Comparison of ENCODE assay signal across 20 mouse cellular contexts in genomic region chr13:111258424-111259092, GRCm38 (mm10). TPM values are rescaled to one million over a fixed set of nuclear protein-coding genes. Genes with fewer than 3 reads are reported as not detected.
"Had no signal": no experiment of that assay in that cellular context is flagged by ENCODE, and none has a peak within 500 bp of the region (broad histone marks: within the 10 kb centered on the region; RNA-seq: fewer than 3 reads in every experiment).

No protein-coding gene starts in this region.

- H3K4me2 ChIP-seq: liver, embryonic 11.5 days; liver, embryonic 15.5 days; midbrain, embryonic 15.5 days; neural tube, embryonic 12.5 days had no signal

- H3K9ac ChIP-seq: liver, embryonic 15.5 days; midbrain, embryonic 15.5 days; neural tube, embryonic 12.5 days had no signal

- H3K9me3 ChIP-seq: liver, embryonic 15.5 days; midbrain, embryonic 10.5 days; midbrain, embryonic 15.5 days; neural tube, embryonic 12.5 days had no signal

- ATAC-seq: lung, postnatal 0 days; midbrain, embryonic 15.5 days had no signal

- H3K36me3 ChIP-seq: liver, embryonic 15.5 days; midbrain, embryonic 10.5 days; midbrain, embryonic 15.5 days; neural tube, embryonic 12.5 days had no signal

- H3K4me3 ChIP-seq: liver, embryonic 15.5 days; midbrain, embryonic 10.5 days; midbrain, embryonic 15.5 days; neural tube, embryonic 12.5 days had no signal

- H3K27me3 ChIP-seq: liver, embryonic 15.5 days; midbrain, embryonic 15.5 days; neural tube, embryonic 12.5 days had no signal

- DNase-seq: kidney, postnatal 36 days; layer of hippocampus, adult 9-11 months; lung, adult 2 months; lung, postnatal 36 days; spleen, adult 18-20 months; thymus, adult 18-20 months; thymus, postnatal 36 days had no signal

- H3K27ac ChIP-seq: kidney, postnatal 0 days; liver, embryonic 15.5 days; midbrain, embryonic 10.5 days; midbrain, embryonic 15.5 days; neural tube, embryonic 12.5 days had no signal

- H3K4me1 ChIP-seq: liver, embryonic 15.5 days; midbrain, embryonic 15.5 days; neural tube, embryonic 12.5 days had no signal

RNA-seq across cellular contexts. Expression of gene Actbl2, which starts 3.7 kb away (rescaled TPM):
- total RNA-seq: layer of hippocampus, adult 18-20 months; left cerebral cortex, postnatal 36 days; megakaryocyte, adult 5-6 weeks; monocyte, adult 5-6 weeks; neutrophil, adult 5-6 weeks had no signal
- polyA plus RNA-seq: kidney, postnatal 0 days; liver, embryonic 11.5 days; liver, embryonic 15.5 days; lung, adult 2 months; lung, postnatal 0 days; midbrain, embryonic 10.5 days; midbrain, embryonic 15.5 days; neural tube, embryonic 12.5 days; stomach, embryonic 14.5 days had no signal
